Mouse (Mus musculus): ENCODE results near the gene Ndufb10. TPM values are rescaled to one million over a fixed set of nuclear protein-coding genes. Genes with fewer than 3 reads are reported as not detected.
A peak's percentile ranks its signal among the peaks of the same experiment; 100 is the strongest.

Ndufb10 gene
- total and polyA plus RNA-seq, 2 experiments from 2014 or later = 170 to 349 TPM

DNA sequence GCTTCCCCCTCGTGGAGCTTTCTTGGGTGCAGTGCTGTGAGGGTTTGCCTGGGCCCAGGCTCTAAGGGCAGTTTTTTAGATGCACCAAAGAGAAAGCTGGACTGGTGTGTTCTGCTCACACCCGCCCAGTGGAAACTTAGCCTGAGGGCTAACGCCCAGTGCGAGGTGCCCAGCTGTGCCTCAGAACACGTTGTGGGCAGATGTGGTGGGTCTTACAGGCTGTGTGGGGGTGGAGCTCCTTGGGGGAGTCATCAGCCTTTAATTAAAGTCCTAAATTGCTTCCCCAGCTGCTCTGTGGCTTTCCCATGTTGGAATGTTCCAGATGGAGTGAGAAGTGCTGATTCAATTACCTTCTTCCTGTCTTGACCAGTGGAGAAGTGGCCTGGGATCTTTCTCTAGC, 36.8 kb upstream of the Ndufb10 start:
- no peaks in the 10 kb centered on the region for H3K4me1 ChIP-seq (ENCODE audit: insufficient read depth, low read length)
- TF ChIP-seq CTCF (IDR thresholded peaks at IDR 0.05) = no peak
- ATAC-seq (ENCODE audit: low FRiP score) = no peak
- H3K4me2 ChIP-seq (ENCODE audit: low read depth, low read length, poor library complexity, severe bottlenecking) = no peak overlapping the region
- 60% methylated on average over 5 of the region's 5 CpGs for WGBS
- no peaks in the 10 kb centered on the region for H3K9me3 ChIP-seq (ENCODE audit: low read length)
- no peak for DNase-seq (ENCODE audit: low spot score)
- H3K4me3 ChIP-seq (ENCODE audit: low read depth, low read length) = no peak overlapping the region
- H3K36me3 ChIP-seq (ENCODE audit: insufficient read depth, low read length) = no peaks in the 10 kb centered on the region
- H3K27me3 ChIP-seq (ENCODE audit: insufficient read depth, low read length) = no peaks in the 10 kb centered on the region
- no peak overlapping the region for H3K27ac ChIP-seq (ENCODE audit: low read depth, low read length)
- H3K9ac ChIP-seq (replicated peaks; ENCODE audit: low read length, poor library complexity, severe bottlenecking) = no peak overlapping the region

DNA sequence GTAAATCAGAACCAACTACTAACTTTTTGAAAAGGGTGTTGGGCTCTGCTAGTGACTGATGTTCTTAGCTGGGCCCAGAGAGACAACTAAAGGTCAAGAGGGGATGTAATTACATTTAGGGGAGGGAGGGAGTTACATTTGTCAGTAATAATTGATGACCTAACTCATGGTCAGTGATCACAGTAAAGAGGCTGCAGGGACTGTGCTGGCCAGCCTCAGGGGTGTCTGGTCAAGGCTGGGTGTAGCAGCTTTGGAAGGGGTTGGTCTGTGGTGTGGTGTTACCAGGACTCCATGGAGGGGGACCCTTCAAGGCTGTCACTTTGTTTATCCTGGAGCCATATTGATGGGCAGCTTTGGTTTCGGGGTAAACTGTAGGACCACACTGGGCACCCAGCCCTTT, 33.1 kb upstream of the Ndufb10 start:
- Histone ChIP-seq H3K27me3 (ENCODE audit: insufficient read depth, low read length) (peaks cover 33% of the 10 kb centered on the region), H3K4me1 (ENCODE audit: insufficient read depth, low read length) (0 out of 2 replicates have a peak, but pooled peaks cover 2% of the 10 kb centered on the region), H3K9ac (replicated peaks; ENCODE audit: low read length, poor library complexity, severe bottlenecking) (no peak overlapping the region), H3K4me2 (ENCODE audit: low read depth, low read length, poor library complexity, severe bottlenecking) (no peak overlapping the region), H3K27ac (ENCODE audit: low read depth, low read length) (no peak overlapping the region), H3K4me3 (ENCODE audit: low read depth, low read length) (no peak overlapping the region), H3K36me3 (ENCODE audit: insufficient read depth, low read length) (no peaks in the 10 kb centered on the region), H3K9me3 (ENCODE audit: low read length) (no peaks in the 10 kb centered on the region)
- TF ChIP-seq CTCF (IDR thresholded peaks at IDR 0.05) = no peak
- no peak for DNase-seq (ENCODE audit: low spot score)
- no peak for ATAC-seq (ENCODE audit: low FRiP score)
- WGBS = 100% methylated on average over 1 of the region's 1 CpGs

DNA sequence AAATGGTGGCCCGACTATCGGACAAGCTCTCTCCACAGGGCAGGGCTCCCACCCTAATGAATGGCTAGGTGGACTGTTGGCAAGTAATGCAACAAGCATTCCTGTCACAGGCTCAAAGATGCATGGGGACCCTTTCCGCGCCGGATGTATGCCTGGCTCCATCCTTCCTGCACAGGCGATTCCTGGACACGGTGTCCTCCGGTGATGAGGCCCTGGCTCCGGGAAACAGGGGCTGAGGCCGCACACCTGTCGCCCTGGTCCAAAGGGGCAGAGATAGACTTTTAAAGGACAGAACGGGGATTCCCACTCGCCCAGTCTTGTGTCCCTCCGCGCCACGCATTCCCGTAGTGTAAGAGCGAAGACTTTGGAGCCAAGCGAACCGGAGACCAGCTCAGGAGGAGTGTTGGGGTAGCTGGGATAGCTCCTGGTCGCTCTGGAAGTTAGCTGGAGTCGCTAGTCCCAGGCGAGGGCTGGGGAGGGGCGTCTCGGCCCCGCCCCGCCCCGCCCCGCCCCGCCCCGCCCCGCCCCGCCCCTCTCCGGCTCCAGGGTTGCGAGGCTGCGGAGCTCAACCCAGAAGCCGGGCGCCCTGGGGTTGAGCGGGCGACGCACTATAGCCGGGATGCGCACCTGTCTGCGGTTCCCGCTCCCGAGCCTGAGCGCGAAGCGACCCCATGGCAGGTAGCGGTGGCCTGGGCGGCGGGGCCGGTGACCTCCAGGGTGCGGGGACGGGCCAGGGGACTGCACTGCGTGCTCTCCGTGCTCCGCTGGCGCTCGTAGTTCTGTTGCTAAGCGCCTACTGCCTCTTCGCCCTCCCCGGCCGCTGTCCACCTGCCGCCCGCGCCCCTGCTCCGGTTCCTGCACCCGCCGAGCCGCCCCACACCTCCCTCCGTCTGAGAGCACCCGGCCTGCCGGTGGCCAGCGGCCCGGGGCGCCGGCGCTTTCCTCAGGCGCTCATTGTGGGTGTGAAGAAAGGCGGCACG, 28.4 kb upstream of the Ndufb10 start, which contains the start of gene Hs3st6:
Hs3st6 (plus strand) TSS at position 574 of the 980 bp plus-strand sequence.
- H3K4me2 ChIP-seq (ENCODE audit: low read depth, low read length, poor library complexity, severe bottlenecking) = peak within 1 kb of the TSS; percentile 83
- no peak within 1 kb of the TSS for H3K27ac ChIP-seq (ENCODE audit: low read depth, low read length)
- H3K4me3 ChIP-seq (ENCODE audit: low read depth, low read length) = peak within 1 kb of the TSS; percentile 41
- no peaks in the 10 kb centered on the region for H3K36me3 ChIP-seq (ENCODE audit: insufficient read depth, low read length)
- 1% methylated on average over 68 of the region's 82 CpGs for WGBS
- H3K27me3 ChIP-seq (ENCODE audit: insufficient read depth, low read length) = peaks cover 58% of the 10 kb centered on the region
- H3K9ac ChIP-seq (replicated peaks; ENCODE audit: low read length, poor library complexity, severe bottlenecking) = no peak within 1 kb of the TSS
- DNase-seq (ENCODE audit: low spot score) (no peak), ATAC-seq (ENCODE audit: low FRiP score) (no peak)
- H3K4me1 ChIP-seq (ENCODE audit: insufficient read depth, low read length) = 0 out of 2 replicates have a peak, but pooled peaks cover 3% of the 10 kb centered on the region
- H3K9me3 ChIP-seq (ENCODE audit: low read length) = no peaks in the 10 kb centered on the region
- TF ChIP-seq CTCF (IDR thresholded peaks at IDR 0.05) = no peak

DNA sequence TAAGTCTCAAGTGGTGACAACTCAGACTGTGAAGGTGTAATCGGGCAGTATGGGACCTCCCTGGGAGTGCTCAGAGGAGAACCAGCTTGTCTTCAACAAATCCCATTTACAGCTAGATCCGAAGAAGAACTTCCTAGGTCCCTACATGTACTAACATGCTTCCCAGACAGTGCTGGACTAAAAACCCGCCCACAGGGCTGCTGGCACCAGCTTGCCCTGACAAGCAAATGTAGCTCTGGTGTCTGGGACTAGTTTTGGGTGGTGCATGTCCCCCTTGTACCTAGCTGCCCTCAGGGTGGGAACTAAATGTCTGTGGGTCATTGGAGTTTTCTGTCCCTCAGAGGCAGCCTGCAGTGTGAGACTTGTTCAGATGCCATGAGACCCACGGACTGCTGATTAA, 27.2 kb upstream of the Ndufb10 start:
- Histone ChIP-seq H3K9me3 (ENCODE audit: low read length) (no peaks in the 10 kb centered on the region), H3K4me2 (ENCODE audit: low read depth, low read length, poor library complexity, severe bottlenecking) (no peak overlapping the region), H3K27me3 (ENCODE audit: insufficient read depth, low read length) (peaks cover 58% of the 10 kb centered on the region), H3K4me3 (ENCODE audit: low read depth, low read length) (no peak overlapping the region), H3K9ac (replicated peaks; ENCODE audit: low read length, poor library complexity, severe bottlenecking) (no peak overlapping the region), H3K36me3 (ENCODE audit: insufficient read depth, low read length) (no peaks in the 10 kb centered on the region), H3K27ac (ENCODE audit: low read depth, low read length) (no peak overlapping the region), H3K4me1 (ENCODE audit: insufficient read depth, low read length) (0 out of 2 replicates have a peak, but pooled peaks cover 3% of the 10 kb centered on the region)
- no peak for DNase-seq (ENCODE audit: low spot score)
- TF ChIP-seq CTCF (IDR thresholded peaks at IDR 0.05) = no peak
- WGBS = 13% methylated on average over 4 of the region's 4 CpGs
- ATAC-seq (ENCODE audit: low FRiP score) = no peak

DNA sequence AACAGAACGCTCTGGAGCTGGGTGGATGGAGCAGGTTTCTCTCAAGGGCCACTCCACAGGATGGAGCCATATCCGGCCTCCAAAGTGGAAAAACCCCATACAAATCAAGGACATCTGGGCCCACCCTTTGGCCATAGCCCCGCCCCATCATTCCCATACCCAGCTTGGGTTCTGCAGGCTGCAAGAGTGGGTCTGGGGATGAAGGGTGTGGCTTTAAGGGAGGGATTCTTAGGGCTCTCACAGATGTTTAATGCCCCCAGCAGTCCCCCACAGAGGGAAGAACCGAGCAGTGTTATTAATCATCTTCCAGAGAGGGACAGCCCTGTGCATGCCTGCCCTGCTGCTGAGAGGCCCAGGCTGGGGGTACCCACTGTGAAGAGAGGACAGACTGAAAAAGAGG, 22.7 kb upstream of the Ndufb10 start:
- DNase-seq (ENCODE audit: low spot score) = no peak
- no peak overlapping the region for H3K27ac ChIP-seq (ENCODE audit: low read depth, low read length)
- H3K27me3 ChIP-seq (ENCODE audit: insufficient read depth, low read length) = peaks cover 21% of the 10 kb centered on the region
- H3K4me3 ChIP-seq (ENCODE audit: low read depth, low read length) = no peak overlapping the region
- no peaks in the 10 kb centered on the region for H3K4me1 ChIP-seq (ENCODE audit: insufficient read depth, low read length)
- WGBS = 40% methylated on average over 4 of the region's 4 CpGs
- H3K4me2 ChIP-seq (ENCODE audit: low read depth, low read length, poor library complexity, severe bottlenecking) = no peak overlapping the region
- 0 out of 2 replicates have a peak, but pooled peaks cover 3% of the 10 kb centered on the region for H3K36me3 ChIP-seq (ENCODE audit: insufficient read depth, low read length)
- no peak overlapping the region for H3K9ac ChIP-seq (replicated peaks; ENCODE audit: low read length, poor library complexity, severe bottlenecking)
- no peaks in the 10 kb centered on the region for H3K9me3 ChIP-seq (ENCODE audit: low read length)
- TF ChIP-seq CTCF (IDR thresholded peaks at IDR 0.05) = no peak
- ATAC-seq (ENCODE audit: low FRiP score) = no peak
